ENCODE assay signal across 26 mouse cellular contexts in genomic region chr13:41892016-41892415, GRCm38 (mm10). TPM values are rescaled to one million over a fixed set of nuclear protein-coding genes. Genes with fewer than 3 reads are reported as not detected.
DNase-seq lines count a peak whose midpoint lies in the region; ATAC-seq lines count a peak whose summit lies in the region.
"Had no signal": no experiment of that assay in that cellular context is flagged by ENCODE, and none has a peak within 500 bp of the region (broad histone marks: within the 10 kb centered on the region; RNA-seq: fewer than 3 reads in every experiment).

No protein-coding gene starts in this region.

- ATAC-seq in frontal cortex, adult (ENCODE audit: low TSS enrichment), result peak; percentile 64
- ATAC-seq: activated CD4-positive, CD25-positive, alpha-beta regulatory T cell, adult 4 months; CD4-positive, CD25-positive, alpha-beta regulatory T cell, adult 4 months; forebrain, embryonic 14.5 days; forebrain, embryonic 16.5 days; Patski had no signal

- intact Hi-C loops in left cerebral cortex, postnatal 36 days (cut with DNase I), result no loop called here

- DNase-seq in frontal cortex, postnatal 14 days (ENCODE audit: low spot score in 2 of 2), result no peak
- DNase-seq in left cerebral cortex, adult 9 months (ENCODE audit: low spot score in 2 of 2), result peak; percentile 7 to 22
- no peak for DNase-seq in left cerebral cortex, postnatal 36 days (ENCODE audit: low spot score in 2 of 2)
- peak; percentile 42 for DNase-seq in brain, adult 2 months (ENCODE audit: low read depth, low spot score)
- no peak for DNase-seq in urinary bladder, adult 2 months (ENCODE audit: low spot score)
- DNase-seq: adrenal gland, adult 8-10 months; adrenal gland, postnatal 14 days; adrenal gland, postnatal 36 days; B cell, adult 2 months; cerebellum, adult 11 months; cerebellum, adult 18-20 months; cerebellum, adult 8-10 months; cerebellum, adult 9-11 months; cerebellum, postnatal 14 days; cerebellum, postnatal 36 days; embryo, embryonic 11 days had no signal

RNA-seq across cellular contexts. Expression of gene Adtrp, which starts 44.5 kb away (rescaled TPM):
- total RNA-seq in left cerebral cortex, postnatal 36 days (2021), result under 1 TPM; 0.16 to 0.59 TPM
- polyA plus RNA-seq in urinary bladder, adult 2 months (2012; rRNA removed), result 16.6 and 23.3 TPM in 2 replicates
- total RNA-seq: common myeloid progenitor, adult 5-6 weeks; G1E had no signal
- polyA plus RNA-seq: erythroblast, embryonic 14.5 days; forebrain, embryonic 10.5 days; forebrain, embryonic 14.5 days; forebrain, embryonic 16.5 days; G1E; Patski had no signal

Comparison
In these comparisons a context has a peak if more than half of its experiments do, and no peak if none do; other contexts are left out.
1. DNase-seq: peak in left cerebral cortex, adult 9 months (2 of 2) and brain, adult 2 months (single experiment); none in frontal cortex, postnatal 14 days (0 of 2), left cerebral cortex, postnatal 36 days (0 of 2) and urinary bladder, adult 2 months (single experiment).